In the genomic region with DNA sequence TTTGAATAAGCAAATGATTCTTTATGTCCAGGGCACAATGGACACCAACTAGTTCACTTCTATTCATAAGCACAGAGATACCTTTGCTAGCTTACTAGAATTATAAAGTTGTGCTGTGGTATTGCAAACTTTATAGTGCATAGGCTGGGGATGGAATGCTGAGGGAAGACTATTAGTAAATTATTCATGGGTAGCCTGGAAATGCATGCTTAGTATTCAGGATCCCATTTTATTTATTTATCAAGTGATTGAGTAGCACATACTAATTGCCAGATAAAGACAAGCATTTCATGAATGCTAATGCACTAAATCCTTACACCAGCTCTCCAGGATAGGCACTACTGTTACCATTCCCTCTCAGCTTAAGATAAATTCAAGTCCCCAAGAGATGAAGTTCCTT, we compare ENCODE assay signal across 23 mouse cellular contexts. TPM values are rescaled to one million over a fixed set of nuclear protein-coding genes. Genes with fewer than 3 reads are reported as not detected.
"Had no signal": no experiment of that assay in that cellular context is flagged by ENCODE, and none has a peak within 500 bp of the region (broad histone marks: within the 10 kb centered on the region; RNA-seq: fewer than 3 reads in every experiment).

No protein-coding gene starts in this region.

- H3K27ac ChIP-seq: liver, embryonic 13.5 days; liver, embryonic 15.5 days; lung, embryonic 15.5 days; macrophage; midbrain, embryonic 13.5 days; neural tube, embryonic 12.5 days had no signal

- H3K4me3 ChIP-seq: liver, embryonic 13.5 days; liver, embryonic 15.5 days; lung, embryonic 15.5 days; midbrain, embryonic 13.5 days; myocyte; neural tube, embryonic 12.5 days had no signal

- H3K27me3 ChIP-seq: liver, embryonic 13.5 days; liver, embryonic 15.5 days; lung, embryonic 15.5 days; midbrain, embryonic 13.5 days; neural tube, embryonic 12.5 days had no signal

- H3K4me2 ChIP-seq: liver, embryonic 11.5 days; liver, embryonic 13.5 days; liver, embryonic 15.5 days; lung, embryonic 15.5 days; midbrain, embryonic 11.5 days; midbrain, embryonic 13.5 days; neural tube, embryonic 12.5 days had no signal

- H3K36me3 ChIP-seq: liver, embryonic 13.5 days; liver, embryonic 15.5 days; lung, embryonic 15.5 days; midbrain, embryonic 13.5 days; neural tube, embryonic 12.5 days had no signal

- DNase-seq: liver, embryonic 13.5 days; liver, postnatal 0 days; lung, adult 2 months; lung, postnatal 14 days; lung, postnatal 36 days; retina, postnatal 1 day; right cerebral cortex, adult 18-20 months; right cerebral cortex, postnatal 25 days; right cerebral cortex, postnatal 4 days; spleen, adult 18-20 months; thymus, adult 18-20 months; thymus, postnatal 14 days; thymus, postnatal 36 days had no signal

- ATAC-seq: liver, postnatal 0 days; lung, postnatal 0 days; midbrain, embryonic 13.5 days had no signal

- H3K9me3 ChIP-seq: liver, embryonic 13.5 days; liver, embryonic 15.5 days; lung, embryonic 15.5 days; midbrain, embryonic 13.5 days; neural tube, embryonic 12.5 days had no signal

- H3K9ac ChIP-seq: liver, embryonic 13.5 days; liver, embryonic 15.5 days; liver, postnatal 0 days; lung, embryonic 15.5 days; midbrain, embryonic 13.5 days; neural tube, embryonic 12.5 days had no signal

- H3K4me1 ChIP-seq: liver, embryonic 13.5 days; liver, embryonic 15.5 days; lung, embryonic 15.5 days; midbrain, embryonic 13.5 days; neural tube, embryonic 12.5 days had no signal

RNA-seq across cellular contexts. Expression of a gene that starts 8.4 kb away (rescaled TPM):
- polyA plus RNA-seq: liver, postnatal 0 days; macrophage; myocyte; small intestine, adult 2 months had no signal
